Mouse (Mus musculus) lung, embryonic 15.5 days (tissue): Measurements from ENCODE around the gene Amdhd2. TPM values are rescaled to one million over a fixed set of nuclear protein-coding genes. Genes with fewer than 3 reads are reported as not detected.

Experiments used
- ATAC-seq: fragments of 200-750 bp; cut with Nextera tagmentation; 2 replicates; pipeline ENCODE4 v1.8.0; 2017; ENCODE audit warnings: moderate number of reproducible peaks, borderline replicate concordance; ENCODE audit not compliant: low FRiP score, low TSS enrichment; ENCODE audit errors: extremely low read depth
- H3K27ac ChIP-seq: fragments of 300-500 bp; sonication (generic); 2 replicates; pipeline ENCODE4 v1.5.1; 2015; ENCODE audit warnings: moderate library complexity, mild to moderate bottlenecking, inconsistent platforms
- H3K27me3 ChIP-seq: fragments of 300-500 bp; sonication (generic); 2 replicates; pipeline ENCODE4 v1.6.1; 2015; ENCODE audit warnings: inconsistent platforms
- H3K36me3 ChIP-seq: fragments of 300-500 bp; sonication (generic); 2 replicates; pipeline ENCODE4 v1.6.1; 2015; ENCODE audit warnings: inconsistent platforms
- H3K4me1 ChIP-seq: fragments of 300-500 bp; sonication (generic); 2 replicates; pipeline ENCODE4 v1.6.1; 2015; ENCODE audit warnings: inconsistent platforms
- H3K4me2 ChIP-seq: fragments of 300-500 bp; sonication (generic); 2 replicates; pipeline ENCODE4 v1.6.1; 2015; ENCODE audit warnings: inconsistent platforms, mild to moderate bottlenecking, moderate library complexity
- H3K4me3 ChIP-seq: fragments of 300-500 bp; sonication (generic); 2 replicates; pipeline ENCODE4 v1.5.1; 2015; ENCODE audit warnings: mild to moderate bottlenecking, inconsistent platforms
- H3K9ac ChIP-seq: fragments of 300-500 bp; sonication (generic); 2 replicates; pipeline ENCODE4 v1.6.1; 2015; ENCODE audit warnings: inconsistent platforms
- H3K9me3 ChIP-seq: fragments of 300-500 bp; sonication (generic); 2 replicates; pipeline ENCODE4 v1.6.1; 2016; ENCODE audit warnings: inconsistent platforms
- WGBS: fragments of 180-500 bp; shearing (Covaris S2); methylation state at CpG from one replicate; pipeline ENCODE4 v1.1.7; 2015; 5-methylcytosine and 5-hydroxymethylcytosine counted together
- polyA plus RNA-seq: library from polyadenylated mRNA; unstranded; fragments of >200 nt; fragmentation: Nextera tagmentation; extraction: Ambion mirVana; gene quantifications from 2 replicates; pipeline ENCODE4 v1.2.1, GENCODE M21; 2015

The Amdhd2 gene
- polyA plus RNA-seq = 33.2 and 34.5 TPM in 2 replicates

DNA sequence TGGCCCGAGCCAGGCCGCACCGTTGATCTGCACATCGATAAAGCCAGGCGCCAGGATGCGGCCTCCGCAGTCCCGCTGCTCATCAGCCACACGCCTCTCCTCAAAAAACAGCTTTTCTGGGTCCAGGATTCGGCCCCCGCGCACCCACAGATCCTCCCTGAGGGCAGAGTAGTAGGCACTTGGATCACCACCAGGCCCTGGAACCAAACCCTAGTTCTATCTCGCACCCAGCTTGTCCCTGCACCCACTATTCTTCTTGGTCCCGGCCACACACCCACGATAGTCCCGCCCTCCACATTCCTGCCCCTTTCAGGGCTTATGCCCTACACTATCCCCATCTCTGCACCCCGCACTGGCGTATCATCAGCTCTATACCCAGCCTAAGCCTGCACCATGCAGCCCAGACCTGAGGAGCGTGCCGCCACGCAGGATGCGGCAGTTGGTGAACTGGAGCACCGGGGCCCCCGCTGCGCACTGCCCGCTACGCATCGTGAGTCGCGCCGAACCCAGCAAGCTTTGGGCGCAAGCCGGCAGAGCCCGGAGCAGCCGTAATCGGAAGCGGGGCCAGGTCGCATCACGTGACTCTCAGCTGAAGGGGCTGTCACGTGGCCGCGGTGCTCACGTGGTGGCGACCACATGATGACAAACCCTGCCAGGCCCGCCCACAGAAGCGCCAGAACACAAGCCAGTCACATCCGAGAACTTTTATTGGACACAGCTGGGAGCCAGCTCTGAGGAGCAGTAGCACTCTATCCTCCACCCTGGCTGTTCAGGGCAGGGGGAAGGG lies at the start of gene Amdhd2:
Gene Amdhd2, minus strand, starts transcription at position 591 of the 787 bp plus-strand sequence.
- H3K27ac ChIP-seq = peak within 1 kb of the TSS; percentile 70
- peaks cover 20% of the 10 kb centered on the region for H3K36me3 ChIP-seq
- WGBS = under 1% methylated on average over 47 of the region's 47 CpGs
- H3K9me3 ChIP-seq = no peaks in the 10 kb centered on the region
- H3K4me3 ChIP-seq = peak within 1 kb of the TSS; percentile 65
- peak within 1 kb of the TSS; percentile 77 for H3K9ac ChIP-seq
- H3K4me2 ChIP-seq = peak within 1 kb of the TSS; percentile 95
- peak; percentile 89 for ATAC-seq
- H3K27me3 ChIP-seq = no peaks in the 10 kb centered on the region
- H3K4me1 ChIP-seq = peaks cover 28% of the 10 kb centered on the region

DNA sequence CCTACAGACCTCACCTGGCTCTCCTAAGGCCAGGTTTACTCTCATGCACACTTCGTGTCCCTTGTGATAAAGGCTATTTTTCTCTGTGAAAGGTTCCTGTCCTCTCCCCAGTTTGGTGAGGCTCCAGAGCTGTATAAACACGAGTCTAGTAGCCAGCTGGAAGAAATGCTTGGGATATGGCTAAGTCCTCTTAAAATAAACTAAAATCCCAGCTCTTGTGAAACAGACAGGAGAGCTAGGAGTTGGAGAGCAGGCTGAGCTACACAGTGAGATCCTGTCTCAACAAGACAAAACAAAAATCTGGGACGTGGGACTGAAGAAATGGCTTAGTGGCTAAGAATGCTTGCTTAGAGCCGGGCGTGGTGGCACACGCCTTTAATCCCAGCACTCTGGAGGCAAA lies 49.6 kb upstream of the Amdhd2 start:
- WGBS = 53% methylated on average over 6 of the region's 6 CpGs
- ATAC-seq = no peak
- peaks cover 20% of the 10 kb centered on the region for H3K36me3 ChIP-seq

DNA sequence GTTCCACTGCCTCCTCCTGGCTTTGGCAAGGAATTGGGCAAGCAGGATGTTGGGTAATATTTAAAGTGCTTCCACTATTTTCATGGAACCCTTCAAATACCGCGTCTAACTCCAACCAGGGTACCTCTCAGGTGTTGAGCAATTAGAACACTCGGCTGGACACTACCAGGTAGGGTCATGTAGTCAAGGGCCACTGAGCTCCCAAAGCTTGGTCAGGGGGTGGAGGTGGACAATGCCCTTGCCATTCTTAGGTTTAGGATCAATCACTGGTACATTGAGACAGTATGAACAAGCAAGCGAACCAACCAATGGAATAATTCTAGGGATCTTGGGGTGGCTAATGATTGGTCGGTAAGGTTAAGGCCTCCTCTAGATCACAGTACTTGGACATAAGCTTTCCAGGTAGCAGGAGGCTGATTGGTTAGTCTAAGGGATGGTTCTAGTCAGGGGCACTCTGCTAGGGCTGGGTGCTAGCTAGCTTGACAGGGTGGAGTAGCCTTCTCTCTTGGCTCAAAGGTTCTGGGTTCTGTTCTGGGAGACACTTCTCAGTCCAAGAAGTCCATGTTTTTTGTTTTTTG lies 49.0 kb upstream of the Amdhd2 start:
- Histone ChIP-seq H3K9me3 (no peaks in the 10 kb centered on the region), H3K4me1 (peaks cover 45% of the 10 kb centered on the region), H3K27me3 (0 out of 2 replicates have a peak, but pooled peaks cover 12% of the 10 kb centered on the region), H3K9ac (no peak overlapping the region), H3K36me3 (peaks cover 17% of the 10 kb centered on the region), H3K4me3 (peak overlapping the region; percentile 45), H3K27ac (peak overlapping the region; percentile 74; the same call in 1 of the 2 replicates), H3K4me2 (peak overlapping the region; percentile 96)
- no peak for ATAC-seq
- WGBS = 27% methylated on average over 5 of the region's 5 CpGs

More for the DNA sequence above, 49.6 kb upstream of the Amdhd2 start:
- no peak overlapping the region for H3K9ac ChIP-seq
- H3K4me1 ChIP-seq = peaks cover 40% of the 10 kb centered on the region
- no peaks in the 10 kb centered on the region for H3K9me3 ChIP-seq
- H3K4me2 ChIP-seq = no peak overlapping the region
- H3K27me3 ChIP-seq = 0 out of 2 replicates have a peak, but pooled peaks cover 6% of the 10 kb centered on the region
- H3K4me3 ChIP-seq = no peak overlapping the region
- H3K27ac ChIP-seq = 0 out of 2 replicates have a peak overlapping the region, but pooled peaks have one; percentile 1

DNA sequence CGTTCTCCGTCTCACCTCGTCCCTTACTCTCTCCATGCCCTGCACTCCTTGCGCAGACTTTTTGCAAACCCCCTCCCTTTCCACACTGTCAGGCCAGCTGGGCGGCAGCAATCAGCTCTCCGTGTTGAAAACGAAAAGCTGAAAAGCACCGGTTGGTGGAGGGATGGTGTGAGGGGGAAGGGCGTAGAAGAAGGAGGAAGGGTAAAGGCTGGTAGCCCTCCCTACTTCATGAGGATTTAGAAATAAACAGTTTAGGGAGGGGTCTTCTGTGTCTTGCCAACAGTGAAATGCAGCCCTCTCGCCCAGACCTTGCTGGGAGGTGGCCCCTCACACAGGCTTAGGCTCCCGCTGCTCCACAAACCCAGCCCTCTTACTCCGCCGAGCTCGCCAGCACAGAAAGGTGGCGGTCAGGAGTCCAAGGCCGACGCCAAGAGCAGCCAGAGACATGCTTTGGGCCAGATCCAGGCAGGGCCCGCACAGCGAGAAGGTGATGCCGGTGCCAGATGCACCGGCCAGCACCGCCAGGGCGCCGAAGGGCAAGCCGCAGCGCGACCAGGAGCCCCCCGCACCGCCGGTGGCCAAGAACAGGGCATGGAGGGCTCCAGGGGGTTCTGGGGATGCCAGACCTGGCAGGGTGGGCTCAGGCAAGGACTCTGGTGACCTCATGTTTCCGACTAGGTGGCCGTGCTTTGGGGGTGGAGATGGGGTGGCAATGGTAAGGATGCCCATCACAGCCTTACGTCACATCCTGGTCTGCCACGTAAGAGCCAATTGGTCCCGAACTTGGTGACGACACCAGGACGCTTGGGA lies 48.3 kb upstream of the Amdhd2 start:
- no peak; the same call in 1 of the 2 replicates for ATAC-seq
- H3K4me3 ChIP-seq = peak overlapping the region; percentile 45

DNA sequence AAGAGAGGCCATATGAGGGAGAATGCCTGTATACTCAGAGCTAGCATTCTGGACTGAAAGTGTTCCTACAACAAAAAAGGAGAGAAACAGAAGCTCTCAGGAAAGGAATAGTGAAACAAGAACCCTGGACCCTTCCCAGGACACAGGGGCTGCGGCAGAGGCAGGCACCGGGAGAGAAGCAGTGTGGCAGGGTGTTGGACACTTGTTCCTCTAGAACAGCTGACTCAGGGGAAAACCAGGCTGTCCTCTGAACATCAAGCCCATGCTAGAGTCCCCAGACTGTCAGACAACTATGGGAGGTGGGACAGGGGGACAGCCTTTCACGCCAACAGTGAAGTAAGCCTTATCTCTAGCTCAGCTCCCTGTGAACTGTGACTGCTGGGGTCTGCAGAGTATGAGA lies 47.0 kb upstream of the Amdhd2 start:
- ATAC-seq = no peak
- H3K4me1 ChIP-seq = peaks cover 65% of the 10 kb centered on the region
- peak overlapping the region; percentile 96; the same call in 1 of the 2 replicates for H3K4me2 ChIP-seq
- H3K4me3 ChIP-seq = no peak overlapping the region
- no peak overlapping the region for H3K9ac ChIP-seq
- H3K36me3 ChIP-seq = peaks cover 9% of the 10 kb centered on the region
- H3K27me3 ChIP-seq = peaks cover 26% of the 10 kb centered on the region
- H3K27ac ChIP-seq = 0 out of 2 replicates have a peak overlapping the region, but pooled peaks have one; percentile 74
- WGBS = 79% methylated on average over 3 of the region's 3 CpGs
- H3K9me3 ChIP-seq = no peaks in the 10 kb centered on the region

More for the DNA sequence above, 48.3 kb upstream of the Amdhd2 start:
- no peaks in the 10 kb centered on the region for H3K9me3 ChIP-seq
- H3K9ac ChIP-seq = peak overlapping the region; percentile 65
- peaks cover 52% of the 10 kb centered on the region for H3K4me1 ChIP-seq
- peaks cover 16% of the 10 kb centered on the region for H3K36me3 ChIP-seq
- H3K4me2 ChIP-seq = peak overlapping the region; percentile 96
- H3K27ac ChIP-seq = peak overlapping the region; percentile 74
- 2% methylated on average over 37 of the region's 37 CpGs for WGBS
- H3K27me3 ChIP-seq = peaks cover 18% of the 10 kb centered on the region; the same call in 1 of the 2 replicates

DNA sequence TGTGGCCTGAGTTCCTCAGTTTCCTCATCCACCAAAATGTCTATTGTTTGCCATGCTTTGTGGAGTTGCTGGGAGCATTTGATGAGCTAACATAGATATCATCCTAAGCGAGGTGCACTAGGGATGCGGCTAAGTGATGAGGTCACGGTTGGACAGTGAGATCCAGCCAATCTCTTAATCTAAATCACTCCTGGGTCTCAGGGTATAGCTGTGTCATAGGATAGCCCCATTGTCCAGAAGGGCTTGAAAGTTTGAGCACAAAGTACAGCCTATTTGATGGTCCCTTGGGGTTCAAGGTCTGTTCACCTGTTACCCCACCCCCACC lies 46.3 kb upstream of the Amdhd2 start:
- H3K4me2 ChIP-seq = peak overlapping the region; percentile 98
- H3K4me1 ChIP-seq = peaks cover 68% of the 10 kb centered on the region
- peaks cover 2% of the 10 kb centered on the region; the same call in 1 of the 2 replicates for H3K36me3 ChIP-seq
- H3K9ac ChIP-seq = no peak overlapping the region
- peak overlapping the region; percentile 87 for H3K27ac ChIP-seq
- peaks cover 26% of the 10 kb centered on the region for H3K27me3 ChIP-seq
- ATAC-seq = no peak
- H3K4me3 ChIP-seq = no peak overlapping the region
- no peaks in the 10 kb centered on the region for H3K9me3 ChIP-seq
- 64% methylated on average over 3 of the region's 3 CpGs for WGBS

DNA sequence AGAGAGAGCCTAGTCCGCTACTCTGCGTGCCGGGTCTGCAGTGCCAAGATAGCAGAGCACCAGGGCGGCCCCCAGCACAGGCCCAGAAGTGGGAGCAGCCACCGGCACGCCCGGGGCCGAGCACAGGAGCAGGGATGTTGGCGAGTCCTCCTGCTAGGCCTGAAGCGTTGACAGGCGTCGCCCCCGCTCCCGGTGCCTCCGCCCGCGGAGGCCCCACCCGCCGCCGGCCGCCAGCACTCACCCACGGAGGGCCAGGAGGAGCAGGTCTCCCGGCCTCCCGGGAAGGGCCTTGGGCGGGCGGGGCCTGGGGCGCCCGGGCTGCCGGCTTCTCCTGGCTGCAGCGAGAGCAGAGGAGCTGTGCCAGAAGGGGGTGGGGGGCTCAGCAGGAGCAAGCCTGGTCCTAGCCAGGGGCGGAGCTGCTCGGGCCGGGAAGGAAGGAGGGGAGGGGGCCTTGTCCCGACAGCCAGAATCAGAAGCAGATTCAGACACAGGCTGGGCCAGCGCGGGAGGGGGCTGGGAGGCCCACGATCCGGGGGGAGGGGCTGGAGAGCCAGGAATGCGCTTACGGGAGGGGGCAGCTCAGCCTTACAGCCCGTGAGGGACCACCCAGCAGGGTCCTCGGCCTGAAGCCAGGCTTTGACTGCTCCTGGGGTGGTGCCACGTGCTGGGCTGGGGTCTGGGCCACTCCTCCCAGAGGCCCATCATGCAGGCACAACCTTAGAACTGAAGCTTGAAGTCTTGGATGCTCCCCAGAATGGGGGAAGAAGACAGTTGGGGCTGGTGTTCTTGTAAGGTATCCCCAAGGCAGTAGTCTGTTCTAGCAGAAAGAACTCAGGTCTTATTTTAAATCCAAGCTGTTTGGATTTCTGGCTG lies 45.7 kb upstream of the Amdhd2 start, which contains the start of gene Ntn3:
Gene Ntn3, minus strand, starts transcription at position 489 of the 873 bp plus-strand sequence.
- Histone ChIP-seq H3K4me1 (peaks cover 74% of the 10 kb centered on the region), H3K4me3 (peak within 1 kb of the TSS; percentile 75), H3K9ac (peak within 1 kb of the TSS; percentile 51), H3K27ac (peak within 1 kb of the TSS; percentile 87), H3K4me2 (peak within 1 kb of the TSS; percentile 98), H3K9me3 (no peaks in the 10 kb centered on the region), H3K27me3 (peaks cover 26% of the 10 kb centered on the region), H3K36me3 (no peaks in the 10 kb centered on the region)
- ATAC-seq = peak; percentile 58
- WGBS = under 1% methylated on average over 42 of the region's 43 CpGs

DNA sequence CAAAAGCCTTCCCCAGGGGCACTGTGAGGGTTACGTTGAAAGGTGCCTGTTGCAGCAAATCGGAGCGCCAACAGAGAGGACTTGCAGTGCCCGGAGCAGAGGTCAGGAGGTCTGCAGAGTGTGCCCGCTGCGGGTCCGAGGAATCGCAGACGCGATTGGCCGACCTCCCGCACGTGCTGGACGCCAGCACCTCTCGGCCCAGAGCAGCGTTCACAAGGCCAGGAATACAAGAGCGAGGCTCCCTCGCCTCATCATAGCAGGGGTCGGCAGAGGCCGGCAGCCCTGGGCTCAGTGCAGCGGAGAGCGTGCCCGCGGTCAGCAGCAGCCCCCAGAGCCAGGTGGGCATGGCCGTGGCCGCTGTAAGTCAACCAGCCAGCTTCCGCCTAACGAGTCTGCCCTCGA lies 45.1 kb upstream of the Amdhd2 start:
- Histone ChIP-seq H3K27ac (peak overlapping the region; percentile 87), H3K36me3 (no peaks in the 10 kb centered on the region), H3K9ac (peak overlapping the region; percentile 51), H3K4me2 (peak overlapping the region; percentile 98), H3K4me1 (peaks cover 77% of the 10 kb centered on the region), H3K27me3 (peaks cover 26% of the 10 kb centered on the region), H3K9me3 (no peaks in the 10 kb centered on the region), H3K4me3 (peak overlapping the region; percentile 75)
- peak; percentile 0; the same call in 1 of the 2 replicates for ATAC-seq
- WGBS = under 1% methylated on average over 29 of the region's 29 CpGs

DNA sequence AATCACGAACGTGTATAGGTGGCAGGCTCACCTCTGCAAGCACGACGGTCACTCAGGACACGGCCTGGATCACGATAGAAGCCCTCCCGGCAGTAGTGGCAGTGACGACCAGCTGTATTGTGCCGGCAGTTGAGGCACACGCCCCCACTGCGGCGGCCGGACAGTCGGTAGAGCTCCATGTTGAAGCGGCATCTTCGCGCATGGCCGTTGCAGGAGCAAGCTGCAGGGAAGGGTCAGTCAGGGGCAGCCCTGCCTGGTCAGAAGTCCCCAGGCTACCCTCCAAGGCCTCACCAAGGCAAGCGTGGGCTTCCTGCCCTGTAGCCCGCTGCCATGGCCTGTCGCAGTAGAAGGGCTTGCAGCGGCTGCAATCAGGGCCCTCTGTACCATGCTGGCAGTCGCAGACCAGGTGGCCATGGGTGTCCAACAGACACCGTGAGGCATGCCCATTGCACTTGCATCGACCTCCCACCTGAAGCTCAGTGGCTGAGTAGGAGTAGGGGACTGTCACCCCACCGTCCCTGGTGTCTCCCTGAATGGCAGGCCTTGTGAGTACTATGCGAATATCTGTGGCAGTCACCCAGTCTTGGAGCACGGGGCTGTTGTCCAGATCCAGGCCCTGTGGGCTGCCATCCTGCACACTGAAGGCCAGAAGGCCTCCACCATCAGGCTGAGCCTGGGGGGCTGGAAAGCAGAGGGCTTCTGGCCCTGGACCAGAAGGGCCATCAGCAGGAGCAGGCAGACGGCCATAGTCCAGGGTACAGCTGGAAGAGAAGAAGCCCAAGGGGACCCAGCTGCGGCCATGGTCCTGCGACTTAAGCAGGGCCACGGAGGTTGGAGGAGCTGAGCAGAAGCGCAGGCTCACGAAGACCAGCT lies 44.4 kb upstream of the Amdhd2 start:
- no peaks in the 10 kb centered on the region for H3K9me3 ChIP-seq
- peak overlapping the region; percentile 98 for H3K4me2 ChIP-seq
- peak overlapping the region; percentile 51 for H3K9ac ChIP-seq
- 50% methylated on average over 34 of the region's 34 CpGs for WGBS
- H3K4me1 ChIP-seq = peaks cover 81% of the 10 kb centered on the region
- H3K27me3 ChIP-seq = peaks cover 26% of the 10 kb centered on the region
- H3K27ac ChIP-seq = peak overlapping the region; percentile 87
- no peaks in the 10 kb centered on the region for H3K36me3 ChIP-seq
- H3K4me3 ChIP-seq = peak overlapping the region; percentile 75
- no peak for ATAC-seq
